Mouse (Mus musculus) macrophage (primary cell): ENCODE measurements around the gene Zfp652. TPM values are rescaled to one million over a fixed set of nuclear protein-coding genes. Genes with fewer than 3 reads are reported as not detected.
"Not testable (repeated sequence)": the region's sequence is repeated elsewhere in the genome, so short reads cannot be mapped to it uniquely, and the experiment has no call there.

ENCODE experiments used
- H3K27ac ChIP-seq: fragments of 350-480 bp; formaldehyde crosslinking; 2 replicates; pipeline ENCODE4 v1.9.0; 2021
- H3K36me3 ChIP-seq: fragments of 350-480 bp; formaldehyde crosslinking; 2 replicates; pipeline ENCODE4 v1.9.0; 2021; ENCODE audit errors: inconsistent target
- H3K4me3 ChIP-seq: fragments of 350-480 bp; formaldehyde crosslinking; 2 replicates; pipeline ENCODE4 v1.9.0; 2021; ENCODE audit errors: inconsistent target
- H3K79me2 ChIP-seq: fragments of 350-480 bp; formaldehyde crosslinking; 2 replicates; pipeline ENCODE4 v1.9.0; 2021; ENCODE audit errors: inconsistent target
- WGBS: methylation state at CpG from one replicate; pipeline ENCODE4 v1.1.7; 2026; ENCODE audit warnings: inconsistent platforms; ENCODE audit not compliant: missing documents; 5-methylcytosine and 5-hydroxymethylcytosine counted together
- polyA plus RNA-seq: library from polyadenylated mRNA; stranded (reverse); fragments of 250-400 nt; gene quantifications from 3 replicates; pipeline ENCODE4 v1.2.4, GENCODE M21; 2018; ENCODE audit warnings: inconsistent platforms

Gene Zfp652
- polyA plus RNA-seq, 1 experiment from 2014 or later: 26.2 TPM

DNA sequence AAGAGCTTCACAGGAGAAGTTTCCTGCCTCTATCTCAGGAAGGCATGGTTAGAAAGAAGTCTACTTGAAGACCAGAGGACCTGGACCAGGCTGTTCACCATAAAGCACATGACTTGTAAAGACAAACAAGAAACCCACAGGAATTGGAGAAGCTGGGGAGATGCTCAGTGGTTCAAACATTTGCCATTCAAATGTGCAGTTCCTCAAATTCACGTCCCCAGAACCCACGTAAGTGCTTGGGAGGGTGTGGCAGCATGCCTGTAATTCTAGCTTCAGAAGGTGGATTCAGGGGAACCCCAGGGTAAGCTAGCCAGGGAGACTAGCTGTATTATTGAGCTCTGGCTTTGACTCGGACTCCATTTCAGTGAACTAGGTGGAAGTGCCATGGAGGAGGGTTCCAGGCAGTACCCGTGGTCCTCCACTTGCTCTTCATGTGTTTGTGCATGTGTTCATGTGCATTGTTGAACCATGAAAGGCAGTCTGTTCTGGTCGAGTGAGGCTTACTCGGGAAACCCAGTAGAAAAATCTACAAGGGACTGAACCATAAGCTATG, 157.5 kb downstream of the Zfp652 start:
- H3K4me3 ChIP-seq: no peak overlapping the region
- WGBS: 54% methylated on average over 6 of the region's 6 CpGs
- H3K27ac ChIP-seq: peak overlapping the region; percentile 52
- no peaks in the 10 kb centered on the region for H3K79me2 ChIP-seq
- no peaks in the 10 kb centered on the region for H3K36me3 ChIP-seq

DNA sequence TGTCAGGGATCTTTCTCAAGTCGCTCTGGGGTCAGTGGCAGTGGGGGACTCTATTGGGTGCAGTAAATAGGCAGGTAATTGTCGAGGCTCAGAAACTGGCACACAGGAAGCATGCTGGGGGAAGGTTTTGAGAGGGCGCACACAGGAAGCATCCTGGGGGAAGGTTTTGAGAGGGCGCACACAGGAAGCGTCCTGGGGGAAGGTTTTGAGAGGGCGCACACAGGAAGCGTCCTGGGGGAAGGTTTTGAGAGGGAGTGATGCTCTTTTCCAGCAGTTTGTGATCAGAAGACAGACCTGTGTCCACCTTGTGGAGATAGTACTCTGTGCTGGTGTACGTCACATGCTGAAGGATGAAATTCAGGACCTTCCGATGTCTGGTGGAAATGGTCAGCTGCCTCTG, 163.3 kb downstream of the Zfp652 start:
- H3K79me2 ChIP-seq: no peaks in the 10 kb centered on the region
- no peak overlapping the region for H3K27ac ChIP-seq
- whole genome bisulfite sequencing: 38% methylated on average over 9 of the region's 9 CpGs
- H3K36me3 ChIP-seq: no peaks in the 10 kb centered on the region
- H3K4me3 ChIP-seq: no peak overlapping the region

GRCm38 (mm10) chr11:95876296-95876695, 163.8 kb downstream of the Zfp652 start:
- Histone ChIP-seq H3K36me3 (no peaks in the 10 kb centered on the region), H3K79me2 (no peaks in the 10 kb centered on the region), H3K27ac (no peak overlapping the region), H3K4me3 (no peak overlapping the region)
- 21% methylated on average over 7 of the region's 7 CpGs for WGBS

GRCm38 (mm10) chr11:95879861-95880260, 167.4 kb downstream of the Zfp652 start:
- not testable (repeated sequence) for H3K79me2 ChIP-seq, H3K27ac ChIP-seq, H3K4me3 ChIP-seq, H3K36me3 ChIP-seq
- 89% methylated on average over 2 of the region's 2 CpGs for WGBS

Other genes starting within 250 kb of the Zfp652 start
- not detected in 3 replicates for gene Nxph3, start 198.1 kb upstream of the Zfp652 start, polyA plus RNA-seq
- 0.20 to 0.25 TPM in 2 of 3 replicates, not detected in the other for gene Ngfr, start 124.9 kb upstream of the Zfp652 start, polyA plus RNA-seq
- gene Phb, start 45.7 kb upstream of the Zfp652 start, polyA plus RNA-seq: 67.1 to 111 TPM (median 84.1 TPM) in 3 replicates
- 0.11 to 0.15 TPM (median 0.11 TPM) in 3 replicates for gene B130006D01Rik, start 10.9 kb downstream of the Zfp652 start, polyA plus RNA-seq
- 6.3 to 10.9 TPM (median 7.8 TPM) in 3 replicates for gene Phospho1, start 111.8 kb downstream of the Zfp652 start, polyA plus RNA-seq
- gene Gngt2, start 124.5 kb downstream of the Zfp652 start, polyA plus RNA-seq: 226 to 415 TPM (median 244 TPM) in 3 replicates
- 22.4 to 35.6 TPM (median 30.2 TPM) in 3 replicates for gene Abi3, start 129.8 kb downstream of the Zfp652 start, polyA plus RNA-seq
- gene B4galnt2, start 202.2 kb downstream of the Zfp652 start, polyA plus RNA-seq: 0.19 to 0.55 TPM (median 0.33 TPM) in 3 replicates